Mouse (Mus musculus): ENCODE measurements at regions not wholly inside any gene's neighbourhood (a gene's known extent, or its start where the extent isn't known, plus 50 kb on each side); places are given as distances from the start of the nearest gene placed in this dataset.

GRCm38 (mm10) chr16:70733016-70733415 is 419.3 kb downstream of the Gbe1 start:
- TF ChIP-seq ELF1 (IDR thresholded peaks at IDR 0.05; ENCODE audit: low read depth, low read length) (no peak), CTCF (conservative IDR thresholded peaks at IDR 0.05 in 1 of 2, IDR thresholded peaks at IDR 0.05 in 1 of 2; ENCODE audit: low read depth in 2 of 2, low read length in 2 of 2) (no peak), MYC (IDR thresholded peaks at IDR 0.05; ENCODE audit: low read depth, low read length) (no peak), IRF4 (IDR thresholded peaks at IDR 0.05; ENCODE audit: low read depth, low read length) (no peak), RAD21 (IDR thresholded peaks at IDR 0.05; ENCODE audit: low read depth, low read length) (no peak), KAT2A (IDR thresholded peaks at IDR 0.05; ENCODE audit: insufficient replicate concordance, low read length) (no peak), RCOR1 (conservative IDR thresholded peaks at IDR 0.05; ENCODE audit: low read depth, low read length) (no peak), POLR2A (IDR thresholded peaks at IDR 0.05; ENCODE audit: low read depth, low read length) (no peak), E2F4 (IDR thresholded peaks at IDR 0.05; ENCODE audit: insufficient replicate concordance, low read depth, low read length) (no peak), MAFK (IDR thresholded peaks at IDR 0.05; ENCODE audit: insufficient replicate concordance, low read length) (no peak), HCFC1 (IDR thresholded peaks at IDR 0.05; ENCODE audit: low read depth, low read length) (no peak), MXI1 (IDR thresholded peaks at IDR 0.05; ENCODE audit: low read depth, low read length) (no peak), GABPA (IDR thresholded peaks at IDR 0.05; ENCODE audit: insufficient replicate concordance, low read depth, low read length) (no peak)
